Mouse (Mus musculus) cortical plate, adult 2 months (tissue): ENCODE data around the gene Hoga1.

Experiments
- CTCF ChIP-seq: fragments of 200-500 bp; IDR thresholded peaks from 2 replicates; pipeline ENCODE4 v1.5.1; 2011; ENCODE audit warnings: mild to moderate bottlenecking, control low read depth, low read length; ENCODE audit not compliant: insufficient read depth; ENCODE audit errors: extremely low read depth
- POLR2A ChIP-seq: fragments of 200-500 bp; IDR thresholded peaks from 2 replicates; pipeline ENCODE4 v1.6.1; 2011; ENCODE audit warnings: mild to moderate bottlenecking, low read length, control low read depth; ENCODE audit not compliant: insufficient read depth; ENCODE audit errors: extremely low read depth

DNA sequence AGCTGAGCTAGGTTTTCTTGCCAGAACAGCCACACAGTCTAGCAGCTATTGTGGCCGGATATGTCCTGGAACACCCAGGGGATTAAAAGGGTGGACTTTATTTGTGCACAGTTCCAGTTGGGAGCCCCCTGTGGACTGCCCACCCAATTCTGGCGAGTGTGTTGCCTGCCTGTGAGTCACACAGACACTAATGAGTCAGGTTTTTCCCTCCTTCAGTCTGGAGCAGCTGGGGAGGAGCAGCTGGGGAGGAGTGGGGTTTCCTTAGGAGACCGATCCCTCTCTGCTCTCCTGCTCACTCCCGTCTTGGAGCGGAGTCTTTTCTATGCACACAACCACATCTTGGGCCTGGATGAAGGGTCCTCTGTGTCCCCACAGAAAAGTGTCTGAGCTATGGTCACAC lies 28.6 kb upstream of the Hoga1 start:
- TF ChIP-seq CTCF: no peak
- TF ChIP-seq POLR2A: no peak
